Mouse (Mus musculus) hindbrain, embryonic 13.5 days (tissue): ENCODE data around the gene Bmp5. TPM values are rescaled to one million over a fixed set of nuclear protein-coding genes. Genes with fewer than 3 reads are reported as not detected.
A peak's percentile ranks its signal among the peaks of the same experiment; 100 is the strongest.

ENCODE experiments used
- ATAC-seq: fragments of 200-750 bp; cut with Nextera tagmentation; 2 replicates; pipeline ENCODE4 v1.8.0; 2017; ENCODE audit warnings: moderate TSS enrichment; ENCODE audit not compliant: low FRiP score
- H3K27ac ChIP-seq: fragments of 300-500 bp; sonication (generic); 2 replicates; pipeline ENCODE4 v1.5.1; 2015; ENCODE audit warnings: inconsistent platforms, mild to moderate bottlenecking, moderate library complexity
- H3K27me3 ChIP-seq: fragments of 300-500 bp; sonication (generic); 2 replicates; pipeline ENCODE4 v1.6.1; 2015; ENCODE audit warnings: mild to moderate bottlenecking, inconsistent platforms
- H3K36me3 ChIP-seq: fragments of 300-500 bp; sonication (generic); 2 replicates; pipeline ENCODE4 v1.6.1; 2015; ENCODE audit warnings: mild to moderate bottlenecking, inconsistent platforms
- H3K4me1 ChIP-seq: fragments of 300-500 bp; sonication (generic); replicated peaks from 2 replicates; pipeline ENCODE4 v1.6.1; 2015; ENCODE audit warnings: inconsistent platforms
- H3K4me2 ChIP-seq: fragments of 300-500 bp; sonication (generic); 2 replicates; pipeline ENCODE4 v1.6.1; 2015; ENCODE audit warnings: inconsistent platforms, mild to moderate bottlenecking, moderate library complexity
- H3K4me3 ChIP-seq: fragments of 300-500 bp; sonication (generic); 2 replicates; pipeline ENCODE4 v1.5.1; 2015; ENCODE audit warnings: mild to moderate bottlenecking, inconsistent platforms
- H3K9ac ChIP-seq: fragments of 300-500 bp; sonication (generic); 2 replicates; pipeline ENCODE4 v1.6.1; 2015; ENCODE audit warnings: mild to moderate bottlenecking, inconsistent platforms
- H3K9me3 ChIP-seq: fragments of 300-500 bp; sonication (generic); 2 replicates; pipeline ENCODE4 v1.6.1; 2016; ENCODE audit warnings: inconsistent platforms
- WGBS: fragments of 180-500 bp; shearing (Covaris S2); methylation state at CpG from one replicate; pipeline ENCODE4 v1.1.7; 2015; 5-methylcytosine and 5-hydroxymethylcytosine counted together
- microRNA-seq: library from miRNA; unstranded; fragments of <30 nt; microRNA quantifications from one replicate; pipeline ENCODE4, GENCODE M21; 2016
- polyA plus RNA-seq: library from polyadenylated mRNA; unstranded; fragments of >200 nt; fragmentation: Nextera tagmentation; extraction: Ambion mirVana; gene quantifications from 2 replicates; pipeline ENCODE4 v1.2.1, GENCODE M21; 2015

Gene Bmp5
- polyA plus RNA-seq, 1 experiment from 2014 or later = 4.9 TPM

- Histone ChIP-seq H3K27me3 (no peaks in the 10 kb centered on the region), H3K4me2 (no peak overlapping the region), H3K4me1 (no peaks in the 10 kb centered on the region), H3K9me3 (no peaks in the 10 kb centered on the region), H3K9ac (no peak overlapping the region), H3K4me3 (no peak overlapping the region), H3K36me3 (no peaks in the 10 kb centered on the region), H3K27ac (no peak overlapping the region)
- WGBS = 42% methylated on average over 7 of the region's 7 CpGs
- ATAC-seq = peak; percentile 71
Observed at GRCm38 (mm10) chr9:75910112-75910799, 135.1 kb downstream of the Bmp5 start.

- Histone ChIP-seq H3K4me2 (no peak overlapping the region), H3K4me3 (no peak overlapping the region), H3K27me3 (no peaks in the 10 kb centered on the region), H3K9me3 (no peaks in the 10 kb centered on the region), H3K4me1 (no peaks in the 10 kb centered on the region), H3K27ac (no peak overlapping the region), H3K9ac (no peak overlapping the region), H3K36me3 (no peaks in the 10 kb centered on the region)
- ATAC-seq = no peak
- 74% methylated on average over 7 of the region's 7 CpGs for WGBS
Observed at GRCm38 (mm10) chr9:75911542-75911941, 136.4 kb downstream of the Bmp5 start.

DNA sequence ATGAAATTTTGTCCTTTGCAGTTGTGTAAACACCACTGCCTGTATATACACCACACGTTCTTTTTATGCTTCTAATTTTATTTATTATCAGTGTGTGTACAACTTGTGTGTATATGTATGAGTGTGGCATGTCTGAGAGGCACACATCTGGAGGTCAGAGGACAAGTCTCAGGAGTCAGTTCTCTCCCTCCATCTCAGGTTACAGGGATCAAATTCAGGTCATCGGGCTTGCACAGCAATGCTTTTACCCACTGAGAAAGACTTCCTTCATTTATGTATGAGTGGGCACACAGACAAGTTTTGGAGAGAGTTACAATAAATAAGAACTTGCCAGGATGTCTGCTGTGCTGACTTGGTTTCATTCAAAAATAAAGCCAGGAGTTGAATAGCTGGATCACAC is 140.9 kb downstream of the Bmp5 start:
- WGBS = 41% methylated on average over 2 of the region's 2 CpGs
- no peak overlapping the region for H3K4me3 ChIP-seq
- no peaks in the 10 kb centered on the region for H3K27me3 ChIP-seq
- no peak for ATAC-seq
- H3K27ac ChIP-seq = no peak overlapping the region
- no peaks in the 10 kb centered on the region for H3K9me3 ChIP-seq
- no peak overlapping the region for H3K9ac ChIP-seq
- H3K4me1 ChIP-seq = no peaks in the 10 kb centered on the region
- no peak overlapping the region for H3K4me2 ChIP-seq
- no peaks in the 10 kb centered on the region for H3K36me3 ChIP-seq

DNA sequence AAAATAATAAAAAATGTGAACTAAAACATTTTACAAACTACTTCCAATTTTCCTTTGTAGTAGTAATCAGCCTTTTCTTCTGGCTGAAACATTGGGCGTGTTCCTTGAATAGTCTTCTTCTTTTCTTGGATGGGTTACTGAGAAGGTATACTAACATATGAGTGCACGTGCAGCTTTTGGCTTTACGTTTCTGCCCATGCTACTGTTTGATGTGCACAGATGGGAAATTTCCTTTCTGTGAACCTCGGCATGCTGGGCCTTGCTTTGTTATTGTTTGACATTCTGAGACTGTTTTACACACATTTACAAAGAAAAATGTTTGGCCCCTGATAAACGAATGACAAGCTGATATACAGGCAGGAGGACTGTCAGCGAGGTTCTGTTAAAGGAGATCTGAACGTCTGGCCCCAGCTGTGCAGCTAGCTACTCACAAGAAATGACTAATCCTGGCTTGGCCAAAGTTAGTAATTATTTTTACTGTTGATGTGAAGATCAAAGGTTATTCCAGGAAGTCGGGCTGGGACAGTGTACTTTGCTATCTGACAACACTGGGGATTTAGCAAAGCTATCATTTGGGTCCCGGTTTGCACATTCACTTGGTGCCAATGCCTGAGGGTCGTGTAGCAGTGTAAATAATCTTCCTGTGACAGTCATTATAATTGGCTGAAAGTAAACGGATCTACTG is 152.2 kb downstream of the Bmp5 start:
- no peaks in the 10 kb centered on the region for H3K36me3 ChIP-seq
- no peaks in the 10 kb centered on the region for H3K9me3 ChIP-seq
- H3K27ac ChIP-seq = no peak overlapping the region
- H3K9ac ChIP-seq = no peak overlapping the region
- 66% methylated on average over 11 of the region's 11 CpGs for whole genome bisulfite sequencing
- no peak for ATAC-seq
- no peaks in the 10 kb centered on the region for H3K27me3 ChIP-seq
- H3K4me3 ChIP-seq = no peak overlapping the region
- H3K4me1 ChIP-seq = no peaks in the 10 kb centered on the region
- H3K4me2 ChIP-seq = no peak overlapping the region

DNA sequence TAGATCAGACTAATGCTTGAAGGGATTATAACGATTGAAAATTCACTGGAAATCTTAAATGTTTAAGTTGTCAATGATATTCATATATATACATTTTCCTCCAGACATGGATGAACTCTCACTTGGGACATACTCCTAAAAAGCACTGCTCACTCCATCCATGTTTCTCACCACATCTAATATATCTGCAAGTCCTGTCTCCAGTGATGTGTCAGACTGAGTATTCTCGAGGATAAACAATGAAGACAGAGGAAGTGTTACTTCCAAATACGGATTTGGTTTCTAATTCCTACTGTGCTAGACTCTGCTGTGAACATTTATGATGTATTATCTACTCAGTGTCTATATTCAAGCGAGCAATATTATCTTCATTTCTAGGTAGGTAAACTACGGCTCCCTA is 152.9 kb downstream of the Bmp5 start:
- 85% methylated on average over 5 of the region's 5 CpGs for WGBS
- Histone ChIP-seq H3K36me3 (no peaks in the 10 kb centered on the region), H3K4me1 (no peaks in the 10 kb centered on the region), H3K4me2 (no peak overlapping the region), H3K27ac (no peak overlapping the region), H3K9me3 (no peaks in the 10 kb centered on the region), H3K9ac (no peak overlapping the region), H3K4me3 (no peak overlapping the region), H3K27me3 (no peaks in the 10 kb centered on the region)
- ATAC-seq = no peak

GRCm38 (mm10) chr9:75944663-75945062 is 169.5 kb downstream of the Bmp5 start:
- Histone ChIP-seq H3K4me3 (no peak overlapping the region), H3K9me3 (no peaks in the 10 kb centered on the region), H3K4me1 (no peaks in the 10 kb centered on the region), H3K27ac (no peak overlapping the region), H3K4me2 (no peak overlapping the region), H3K9ac (no peak overlapping the region), H3K36me3 (no peaks in the 10 kb centered on the region), H3K27me3 (no peaks in the 10 kb centered on the region)
- 87% methylated on average over 3 of the region's 3 CpGs for WGBS
- ATAC-seq = no peak

Small RNAs within 50 kb of the gene (microRNA-seq; reads per million reads assigned to microRNA genes)
- gene Gm44355 = not detected

Other genes with a start within 250 kb of the Bmp5 start
- gene Tmod3, start 215.7 kb upstream of the Bmp5 start, polyA plus RNA-seq = 82.3 and 85.3 TPM in 2 replicates
- gene Tmod2, start 164.0 kb upstream of the Bmp5 start, polyA plus RNA-seq = 198 and 199 TPM in 2 replicates
- gene Lysmd2, start 149.6 kb upstream of the Bmp5 start, polyA plus RNA-seq = 24.8 and 26.2 TPM in 2 replicates
- 131 and 139 TPM in 2 replicates for gene Scg3, start 91.3 kb upstream of the Bmp5 start, polyA plus RNA-seq
- 22.9 and 23.3 TPM in 2 replicates for gene Hmgcll1, start 239.5 kb downstream of the Bmp5 start, polyA plus RNA-seq